Mouse (Mus musculus) ovary, postnatal 36 days (tissue): ENCODE results near the gene Ano3.
A peak's percentile ranks its signal among the peaks of the same experiment; 100 is the strongest.
"Not testable (repeated sequence)": the region's sequence is repeated elsewhere in the genome, so short reads cannot be mapped to it uniquely, and the experiment has no call there.

Source experiments
- DNase-seq: peaks from one replicate; pipeline ENCODE4 v3.0.0; 2022; ENCODE audit warnings: low spot score, mixed read lengths

Gene Ano3

DNA sequence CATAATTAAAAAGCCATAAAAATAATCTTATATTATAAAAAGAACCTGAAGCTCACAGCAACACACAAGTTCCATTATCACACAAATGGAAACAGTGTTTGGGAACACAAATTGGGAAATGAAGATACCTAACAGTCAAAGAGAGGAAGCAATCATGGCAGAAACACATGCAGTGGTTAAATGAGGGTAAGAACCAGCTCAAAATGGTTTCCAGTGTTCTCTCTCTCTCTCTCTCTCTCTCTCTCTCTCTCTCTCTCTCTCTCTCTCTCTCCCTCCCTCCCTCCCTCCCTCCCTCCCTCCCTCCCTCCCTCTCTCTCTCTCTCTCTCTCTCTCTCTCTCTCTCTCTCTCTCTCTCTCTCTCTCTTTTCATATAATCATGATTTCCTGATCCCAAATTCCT is at the start of gene Ano3:
TSS of gene Ano3 (minus strand) at position 101 of the 400 bp plus-strand sequence.
- DNase-seq, result not testable (repeated sequence)

DNA sequence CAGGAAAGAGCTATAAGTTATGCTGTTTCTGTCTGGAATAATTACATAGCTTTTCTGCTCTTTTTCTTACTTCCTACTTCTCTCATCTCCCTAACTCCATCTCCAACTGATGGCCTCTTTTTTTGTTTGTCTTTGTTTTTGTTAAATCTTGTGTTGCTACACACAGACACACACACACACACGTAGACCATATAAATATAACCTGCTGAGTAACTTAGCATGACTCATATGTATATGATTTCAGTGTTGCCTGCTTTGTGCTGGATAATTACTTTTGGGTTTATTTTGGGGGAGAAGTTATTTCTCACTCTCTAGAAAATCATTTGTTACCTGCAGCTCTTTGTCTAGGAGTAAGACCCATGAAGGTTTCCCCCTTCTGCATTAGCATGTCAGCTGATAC is 39.3 kb upstream of the Ano3 start:
- DNase-seq, result no peak

- no peak for DNase-seq
Observed at GRCm38 (mm10) chr2:110989539-110989938, 38.8 kb upstream of the Ano3 start.

DNA sequence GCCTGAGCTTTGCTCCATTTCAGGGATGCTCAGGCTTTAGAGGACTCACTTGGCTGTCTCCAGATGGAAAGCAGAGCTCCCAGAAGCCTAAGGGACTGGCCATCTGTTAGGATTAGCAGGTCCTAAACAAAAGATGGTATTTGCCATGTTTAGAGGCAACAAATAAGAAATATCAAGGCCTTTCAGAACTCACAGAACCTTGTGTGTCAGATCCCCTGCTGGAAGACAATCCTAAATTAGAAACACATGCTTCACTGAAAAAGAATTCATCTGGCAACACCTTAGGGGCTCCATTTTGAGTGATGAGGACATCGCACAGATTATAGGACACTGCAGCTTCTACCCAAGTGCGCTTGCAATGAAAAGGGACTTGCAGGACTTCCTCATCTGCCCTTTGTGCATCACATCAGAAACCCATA is 35.1 kb upstream of the Ano3 start:
- no peak for DNase-seq

DNA sequence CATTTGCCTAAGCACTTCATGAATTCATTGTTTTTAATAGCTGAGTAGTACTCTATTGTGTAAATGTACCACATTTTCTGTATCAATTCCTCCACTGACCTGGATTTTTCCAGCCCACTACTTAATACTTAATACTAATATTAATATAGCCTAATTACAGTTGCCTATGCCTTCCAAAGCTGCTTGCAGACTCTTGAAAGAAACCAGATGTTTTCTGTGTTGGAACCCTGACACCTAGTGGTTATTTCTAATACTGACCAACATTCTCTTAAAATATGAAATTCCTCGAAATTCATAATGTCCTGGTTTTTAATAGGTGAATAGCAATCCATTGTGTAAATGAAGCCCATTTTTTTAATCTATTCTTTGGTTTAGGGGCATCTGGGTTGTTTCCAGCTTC is 31.0 kb upstream of the Ano3 start:
- DNase-seq, result no peak

DNA sequence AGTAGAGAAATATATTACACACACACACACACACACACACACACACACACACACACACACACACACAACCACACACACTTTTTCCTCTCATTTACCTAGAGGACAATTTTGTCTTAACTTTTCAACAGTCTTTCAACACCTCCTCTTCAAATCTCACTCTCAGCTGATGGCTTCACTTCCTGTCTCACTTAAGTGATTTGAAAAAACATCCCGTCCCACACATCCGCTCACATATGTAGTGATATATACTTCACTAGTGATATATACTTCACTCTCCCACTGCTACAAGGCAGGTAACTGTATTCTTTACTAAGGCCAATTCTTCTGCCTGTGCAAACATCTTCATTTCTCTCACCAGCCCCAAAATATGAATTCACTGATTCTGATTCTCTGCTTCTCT is 28.9 kb upstream of the Ano3 start:
- DNase-seq, result no peak

- DNase-seq, result no peak
Observed at GRCm38 (mm10) chr2:110976871-110977270, 26.1 kb upstream of the Ano3 start.

DNA sequence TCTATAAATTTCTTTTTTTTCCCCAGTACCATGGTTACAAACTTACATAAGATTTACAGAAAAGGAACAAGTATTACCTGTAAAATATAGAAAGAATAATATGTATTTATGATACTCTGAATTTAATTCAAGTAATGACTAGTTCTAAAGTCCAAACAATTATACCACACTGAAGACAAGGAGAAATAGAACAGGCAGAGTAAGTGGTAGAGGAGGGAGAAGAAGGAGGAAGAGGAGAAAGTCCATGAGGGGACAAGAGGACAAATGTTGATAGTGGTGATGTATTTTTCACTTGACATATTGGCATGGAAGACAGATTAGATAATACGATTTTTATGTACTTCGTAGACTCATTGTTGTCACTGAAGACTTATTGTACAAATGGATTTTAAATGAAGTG is 19.4 kb upstream of the Ano3 start:
- DNase-seq, result no peak

DNA sequence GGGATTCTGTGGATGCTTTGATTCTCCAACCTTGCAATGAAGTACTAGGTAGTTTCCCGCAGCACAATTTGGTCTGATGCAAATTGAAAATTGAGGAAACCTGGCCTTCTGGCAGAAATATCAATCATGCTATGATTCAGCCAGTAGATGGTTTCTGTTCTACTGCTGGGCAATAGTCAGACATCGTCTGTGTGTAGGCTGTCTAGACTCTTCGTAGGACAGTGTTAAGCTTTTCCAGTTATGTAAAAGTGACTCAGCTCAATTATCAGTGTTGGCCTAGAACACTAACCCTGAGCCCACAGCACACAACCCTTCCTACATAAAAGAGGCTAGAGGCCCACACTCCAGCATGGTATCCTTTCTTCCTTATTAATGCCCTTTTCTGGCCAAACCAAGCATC is 14.7 kb upstream of the Ano3 start:
- DNase-seq, result no peak

DNA sequence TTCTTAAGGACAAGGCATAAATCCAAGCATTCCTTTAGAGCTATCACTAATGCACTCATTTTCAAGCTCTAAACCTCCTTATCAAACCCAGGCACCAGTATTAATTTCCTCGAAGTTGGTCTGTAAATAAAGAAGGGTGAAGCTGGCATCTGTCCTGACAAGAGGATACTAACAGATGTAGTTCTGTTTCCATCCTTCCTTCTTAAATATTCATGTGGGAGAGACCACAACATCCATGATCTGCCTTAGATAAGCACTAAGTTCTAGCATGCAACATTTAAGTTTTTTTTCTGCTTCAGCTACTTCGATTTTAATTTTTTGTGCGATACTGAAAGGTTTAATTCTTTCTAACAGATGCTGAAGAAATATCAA is 305 bp downstream of the Ano3 start:
- no peak for DNase-seq

- peak; percentile 24 for DNase-seq
Observed at GRCm38 (mm10) chr2:110949679-110950431, 868 bp downstream of the Ano3 start.

- no peak for DNase-seq
Observed at GRCm38 (mm10) chr2:110945171-110945570, 5.6 kb downstream of the Ano3 start.

- DNase-seq, result no peak
Observed at GRCm38 (mm10) chr2:110935691-110936090, 15.0 kb downstream of the Ano3 start.

DNA sequence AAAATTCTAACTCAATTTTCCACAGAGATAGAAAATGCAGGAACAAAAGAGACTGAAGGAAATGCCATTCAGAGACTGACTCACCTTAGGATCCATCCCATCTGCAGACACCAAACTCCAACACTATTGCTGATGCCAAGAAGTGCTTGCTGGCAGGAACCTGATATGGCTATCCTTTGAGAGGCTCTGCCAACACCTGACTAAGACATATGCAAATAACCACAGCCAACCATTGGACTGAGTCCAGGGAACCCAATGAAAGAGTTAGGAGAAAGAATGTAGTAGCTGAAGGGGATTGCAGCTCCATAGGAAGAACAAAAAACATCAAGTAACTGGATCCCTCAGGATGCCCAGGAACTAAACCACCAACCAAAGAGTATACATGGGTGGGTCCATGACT is 21.6 kb downstream of the Ano3 start:
- DNase-seq, result no peak

DNA sequence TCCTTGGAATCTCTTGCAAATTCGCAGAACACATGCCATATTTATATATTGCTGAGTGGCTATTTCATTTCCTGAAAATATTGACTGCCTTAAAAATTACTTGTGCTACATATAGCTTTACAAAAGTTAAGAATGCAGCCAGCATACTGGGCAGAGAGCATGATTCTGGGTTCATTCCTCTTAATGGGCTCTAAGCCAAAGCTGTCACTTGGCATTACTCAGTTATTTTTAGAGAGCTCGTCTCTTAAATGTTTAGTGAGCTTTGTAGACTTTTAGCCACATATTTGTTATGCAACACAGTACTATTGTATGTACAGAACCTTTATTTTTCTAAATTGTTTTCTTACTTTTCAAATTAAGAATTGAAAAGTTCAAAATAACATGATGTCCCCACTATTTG is 41.2 kb downstream of the Ano3 start:
- DNase-seq, result no peak

DNA sequence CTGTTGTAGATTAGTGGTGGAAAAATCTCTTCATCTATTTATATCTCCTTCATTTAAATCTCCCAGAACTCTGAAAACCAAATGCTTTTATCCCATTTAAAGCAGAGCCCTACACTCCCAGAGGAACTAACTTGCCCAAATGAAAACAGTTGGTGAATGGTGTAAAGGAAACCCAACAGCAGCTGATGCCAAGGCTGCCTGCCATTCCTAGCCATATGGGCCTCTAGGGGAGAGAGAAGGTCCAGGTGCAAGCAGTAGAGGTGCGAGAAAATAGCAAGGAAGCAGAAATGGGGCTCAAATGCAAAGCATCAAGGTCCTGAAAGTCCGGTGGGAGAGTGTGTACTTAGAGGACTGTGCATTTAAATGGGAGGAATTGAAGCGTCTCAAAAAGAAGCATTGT is 44.2 kb downstream of the Ano3 start:
- DNase-seq, result no peak

- no peak for DNase-seq
Observed at GRCm38 (mm10) chr2:110896477-110897270, 54.0 kb downstream of the Ano3 start.

DNA sequence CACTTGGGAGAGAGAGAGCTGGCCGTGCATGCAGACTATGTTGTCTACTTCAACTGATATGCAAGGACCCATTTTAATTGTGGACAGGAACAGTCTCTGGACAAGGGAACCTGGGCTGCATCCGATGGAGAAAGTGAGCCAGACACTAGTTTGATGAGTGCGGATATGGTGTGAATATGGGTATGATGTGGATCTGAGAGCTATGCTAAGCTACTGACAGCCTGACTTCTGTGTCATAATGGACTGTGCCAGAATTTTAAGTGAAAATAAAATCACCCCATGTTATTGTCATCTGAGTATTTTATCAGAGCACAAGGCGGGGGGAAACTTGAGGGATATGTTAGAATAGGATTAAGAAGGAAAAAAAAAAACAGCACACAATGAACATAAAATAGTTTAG is 79.1 kb downstream of the Ano3 start:
- no peak for DNase-seq

GRCm38 (mm10) chr2:110865584-110865983 is 85.1 kb downstream of the Ano3 start:
- DNase-seq, result no peak

GRCm38 (mm10) chr2:110863376-110863775 is 87.3 kb downstream of the Ano3 start:
- no peak for DNase-seq

- no peak for DNase-seq
Observed at GRCm38 (mm10) chr2:110839559-110840243, 111.0 kb downstream of the Ano3 start.

DNA sequence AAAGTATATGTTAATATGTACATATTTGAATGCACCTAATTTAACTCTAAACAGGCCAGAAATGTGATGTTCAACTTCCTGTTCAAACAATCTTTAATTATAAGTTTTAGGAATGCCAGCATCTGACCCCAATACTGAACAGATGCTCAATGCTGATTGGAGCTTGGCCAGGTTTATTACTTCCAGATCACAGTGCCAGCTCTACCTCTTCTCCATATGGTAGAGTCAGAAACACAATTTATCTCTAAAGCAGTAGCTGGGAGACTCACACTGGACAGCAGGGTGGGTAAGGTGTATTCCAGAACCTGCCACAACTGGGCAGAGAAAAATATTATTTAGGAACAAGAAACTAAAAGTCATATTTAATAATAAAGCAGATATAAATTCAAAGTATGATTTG is 134.5 kb downstream of the Ano3 start:
- DNase-seq, result no peak

- DNase-seq, result no peak
Observed at GRCm38 (mm10) chr2:110814964-110815363, 135.8 kb downstream of the Ano3 start.
